Mouse (Mus musculus) hindbrain, embryonic 11.5 days (tissue): ENCODE results near the gene Wnk2. TPM values are rescaled to one million over a fixed set of nuclear protein-coding genes. Genes with fewer than 3 reads are reported as not detected.

Source experiments
- ATAC-seq: fragments of 200-750 bp; cut with Nextera tagmentation; 2 replicates; pipeline ENCODE4 v1.8.0; 2017; ENCODE audit warnings: mild to moderate bottlenecking, moderate TSS enrichment, moderate library complexity; ENCODE audit not compliant: low FRiP score
- DNase-seq: peaks from one replicate; pipeline ENCODE4 v3.0.0-alpha.2; 2015; ENCODE audit warnings: low spot score
- H3K27ac ChIP-seq: fragments of 300-500 bp; sonication (generic); 2 replicates; pipeline ENCODE4 v1.5.1; 2014; ENCODE audit warnings: mild to moderate bottlenecking, low read depth, low read length
- H3K27me3 ChIP-seq: fragments of 300-500 bp; sonication (generic); 2 replicates; pipeline ENCODE4 v1.6.1; 2014; ENCODE audit warnings: mild to moderate bottlenecking, low read length, moderate library complexity, mixed read lengths; ENCODE audit not compliant: control insufficient read depth, insufficient read depth
- H3K36me3 ChIP-seq: fragments of 300-500 bp; sonication (generic); 2 replicates; pipeline ENCODE4 v1.6.1; 2014; ENCODE audit warnings: mild to moderate bottlenecking, low read length, moderate library complexity, mixed read lengths; ENCODE audit not compliant: control insufficient read depth, insufficient read depth
- H3K4me1 ChIP-seq: fragments of 300-500 bp; sonication (generic); replicated peaks from 2 replicates; pipeline ENCODE4 v1.6.1; 2014; ENCODE audit warnings: low read length, mixed read lengths; ENCODE audit not compliant: control insufficient read depth, insufficient read depth
- H3K4me2 ChIP-seq: fragments of 300-500 bp; sonication (generic); replicated peaks from 2 replicates; pipeline ENCODE4 v1.6.1; 2014; ENCODE audit warnings: mild to moderate bottlenecking, low read depth, low read length
- H3K4me3 ChIP-seq: fragments of 300-500 bp; sonication (generic); 2 replicates; pipeline ENCODE4 v1.5.1; 2014; ENCODE audit warnings: low read depth, low read length
- H3K9ac ChIP-seq: fragments of 300-500 bp; sonication (generic); 2 replicates; pipeline ENCODE4 v1.6.1; 2014; ENCODE audit warnings: low read depth, low read length
- H3K9me3 ChIP-seq: fragments of 300-500 bp; sonication (generic); 2 replicates; pipeline ENCODE4 v1.6.1; 2016; ENCODE audit warnings: low read length; ENCODE audit not compliant: control insufficient read depth
- WGBS: fragments of 180-500 bp; shearing (Covaris S2); extraction: QIAGEN DNeasy Blood & Tissue Kit; methylation state at CpG from one replicate; pipeline ENCODE4 v1.1.7; 2014; 5-methylcytosine and 5-hydroxymethylcytosine counted together
- polyA plus RNA-seq: library from polyadenylated mRNA; unstranded; fragments of >200 nt; fragmentation: Nextera tagmentation; extraction: Ambion mirVana; gene quantifications from 2 replicates; pipeline ENCODE4 v1.2.1, GENCODE M21; 2014

Gene Wnk2
- polyA plus RNA-seq, 1 experiment from 2014 or later: 11.0 TPM

DNA sequence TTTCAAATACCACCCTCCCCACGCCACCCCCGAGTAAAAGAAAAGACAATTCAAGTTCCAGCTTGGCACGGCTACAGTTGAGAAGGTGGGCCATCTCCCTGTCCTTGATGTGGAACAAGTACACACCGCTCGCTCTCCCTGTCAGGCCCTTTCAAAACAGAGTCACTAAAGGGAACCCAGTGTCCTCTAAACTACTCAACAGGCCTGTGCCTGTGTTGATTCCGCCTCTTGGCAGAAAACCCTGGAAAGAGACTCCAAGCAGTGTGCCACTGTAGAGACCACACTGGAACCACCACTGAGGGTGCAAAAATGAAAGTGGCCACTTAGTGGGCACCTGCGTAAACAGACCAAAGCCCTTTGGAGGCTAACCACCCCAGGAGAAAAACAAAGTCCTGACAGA lies 4.5 kb downstream of the Wnk2 start:
- H3K4me2 ChIP-seq: no peak overlapping the region
- no peaks in the 10 kb centered on the region for H3K36me3 ChIP-seq
- H3K9me3 ChIP-seq: no peaks in the 10 kb centered on the region
- H3K4me3 ChIP-seq: no peak overlapping the region
- 91% methylated on average over 7 of the region's 7 CpGs for WGBS
- no peak overlapping the region for H3K27ac ChIP-seq
- no peak for DNase-seq
- peaks cover 7% of the 10 kb centered on the region for H3K27me3 ChIP-seq
- H3K9ac ChIP-seq: no peak overlapping the region
- ATAC-seq: no peak
- peaks cover 3% of the 10 kb centered on the region; the same call in 1 of the 2 replicates for H3K4me1 ChIP-seq

DNA sequence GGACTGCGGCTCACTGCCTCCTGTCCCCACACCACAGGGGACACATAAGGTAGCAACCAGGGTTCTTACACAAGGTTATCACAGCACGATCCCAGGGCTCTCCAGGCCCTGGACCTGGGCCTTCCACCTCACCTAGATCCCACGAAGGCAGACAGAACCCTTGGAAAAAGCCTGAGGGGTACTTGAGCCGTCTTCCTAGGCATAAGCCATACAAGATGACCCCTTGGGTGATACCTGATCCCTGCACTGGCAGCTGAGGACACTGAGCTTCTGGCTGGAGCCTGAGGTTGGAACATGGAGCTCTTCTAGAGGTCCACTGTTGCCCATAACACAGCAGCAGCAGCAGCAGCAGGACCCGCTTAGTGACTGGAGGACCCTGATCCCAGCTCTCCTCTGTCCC lies 5.4 kb downstream of the Wnk2 start:
- DNase-seq: no peak
- Histone ChIP-seq H3K4me2 (no peak overlapping the region), H3K4me3 (no peak overlapping the region), H3K36me3 (no peaks in the 10 kb centered on the region), H3K27ac (no peak overlapping the region), H3K27me3 (peaks cover 4% of the 10 kb centered on the region; the same call in 1 of the 2 replicates), H3K9me3 (no peaks in the 10 kb centered on the region), H3K9ac (no peak overlapping the region), H3K4me1 (peaks cover 3% of the 10 kb centered on the region; the same call in 1 of the 2 replicates)
- 85% methylated on average over 5 of the region's 5 CpGs for WGBS
- no peak for ATAC-seq

DNA sequence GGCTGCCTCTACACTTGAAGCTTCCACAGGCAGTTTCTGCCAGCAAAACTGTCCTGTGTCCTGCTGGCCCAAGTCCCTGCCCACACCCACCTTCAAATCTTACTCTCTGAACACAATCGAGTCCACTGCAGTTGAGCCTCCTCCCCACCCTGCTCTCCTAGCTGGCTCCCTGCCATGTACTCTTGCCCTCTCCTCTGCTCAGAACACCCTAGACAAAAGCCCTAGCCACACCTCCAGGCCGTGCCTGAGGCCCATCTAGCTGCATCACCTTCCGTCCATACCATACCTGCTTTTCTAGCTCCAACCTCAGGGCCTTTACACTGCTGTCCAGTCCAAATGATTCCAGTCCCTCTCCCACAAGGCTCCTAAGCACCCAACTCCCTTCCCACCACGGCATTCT lies 7.2 kb downstream of the Wnk2 start:
- H3K4me1 ChIP-seq: no peaks in the 10 kb centered on the region

DNA sequence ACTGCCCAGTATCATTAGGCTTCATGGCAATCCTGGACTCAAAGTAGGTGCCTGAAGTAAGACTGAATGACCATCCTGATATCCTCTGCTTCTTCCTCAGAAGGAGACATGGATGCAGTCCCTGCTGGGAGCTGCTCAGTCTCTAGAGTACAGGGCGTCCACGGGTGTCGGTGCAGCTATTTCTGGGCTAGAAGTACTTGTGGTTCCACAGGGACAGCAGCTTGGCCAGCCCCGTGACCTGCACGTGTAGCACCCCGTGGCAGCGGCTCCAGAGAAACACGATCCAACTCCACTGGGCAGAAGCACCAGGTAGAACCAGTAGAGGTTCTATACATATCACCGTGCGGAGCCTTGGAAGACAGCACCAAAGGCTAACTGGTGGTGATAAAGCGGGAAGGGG lies 13.3 kb downstream of the Wnk2 start:
- H3K27me3 ChIP-seq: no peaks in the 10 kb centered on the region
- ATAC-seq (no peak), DNase-seq (no peak)
- no peaks in the 10 kb centered on the region for H3K9me3 ChIP-seq
- 94% methylated on average over 11 of the region's 11 CpGs for WGBS
- H3K9ac ChIP-seq: no peak overlapping the region
- H3K27ac ChIP-seq: no peak overlapping the region
- H3K4me1 ChIP-seq: peaks cover 13% of the 10 kb centered on the region
- H3K4me2 ChIP-seq: no peak overlapping the region
- H3K36me3 ChIP-seq: no peaks in the 10 kb centered on the region
- no peak overlapping the region for H3K4me3 ChIP-seq

More for the DNA sequence above, 7.2 kb downstream of the Wnk2 start:
- Histone ChIP-seq H3K9me3 (no peaks in the 10 kb centered on the region), H3K36me3 (no peaks in the 10 kb centered on the region), H3K4me3 (no peak overlapping the region), H3K27ac (no peak overlapping the region), H3K4me2 (no peak overlapping the region), H3K9ac (no peak overlapping the region), H3K27me3 (no peaks in the 10 kb centered on the region)
- ATAC-seq: no peak
- WGBS: 76% methylated on average over 4 of the region's 4 CpGs
- DNase-seq: no peak

DNA sequence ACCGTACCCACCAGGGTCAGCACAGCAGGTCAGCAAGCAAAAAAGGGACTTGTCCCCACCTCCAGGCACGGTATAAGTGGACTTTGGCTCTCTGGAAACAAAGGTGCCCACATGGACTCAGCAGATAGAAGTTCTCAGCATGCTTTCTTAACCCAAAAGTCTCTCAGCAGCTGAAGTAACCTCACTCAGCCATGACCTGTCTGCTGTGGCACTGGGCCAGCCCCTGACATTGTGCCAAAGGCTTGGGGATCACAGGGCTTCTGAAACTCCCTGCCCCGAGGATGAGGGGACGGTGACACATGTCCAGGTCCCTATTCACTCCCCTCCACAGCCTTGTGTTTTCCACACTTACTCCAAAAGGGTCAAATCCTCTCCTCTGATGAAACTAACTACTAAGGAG lies 14.7 kb downstream of the Wnk2 start:
- WGBS: 81% methylated on average over 4 of the region's 4 CpGs
- no peak overlapping the region for H3K4me3 ChIP-seq
- ATAC-seq (no peak), DNase-seq (no peak)
- no peak overlapping the region for H3K9ac ChIP-seq
- no peaks in the 10 kb centered on the region for H3K27me3 ChIP-seq
- H3K27ac ChIP-seq: no peak overlapping the region
- H3K9me3 ChIP-seq: no peaks in the 10 kb centered on the region
- no peak overlapping the region for H3K4me2 ChIP-seq
- H3K4me1 ChIP-seq: peaks cover 17% of the 10 kb centered on the region
- H3K36me3 ChIP-seq: no peaks in the 10 kb centered on the region

DNA sequence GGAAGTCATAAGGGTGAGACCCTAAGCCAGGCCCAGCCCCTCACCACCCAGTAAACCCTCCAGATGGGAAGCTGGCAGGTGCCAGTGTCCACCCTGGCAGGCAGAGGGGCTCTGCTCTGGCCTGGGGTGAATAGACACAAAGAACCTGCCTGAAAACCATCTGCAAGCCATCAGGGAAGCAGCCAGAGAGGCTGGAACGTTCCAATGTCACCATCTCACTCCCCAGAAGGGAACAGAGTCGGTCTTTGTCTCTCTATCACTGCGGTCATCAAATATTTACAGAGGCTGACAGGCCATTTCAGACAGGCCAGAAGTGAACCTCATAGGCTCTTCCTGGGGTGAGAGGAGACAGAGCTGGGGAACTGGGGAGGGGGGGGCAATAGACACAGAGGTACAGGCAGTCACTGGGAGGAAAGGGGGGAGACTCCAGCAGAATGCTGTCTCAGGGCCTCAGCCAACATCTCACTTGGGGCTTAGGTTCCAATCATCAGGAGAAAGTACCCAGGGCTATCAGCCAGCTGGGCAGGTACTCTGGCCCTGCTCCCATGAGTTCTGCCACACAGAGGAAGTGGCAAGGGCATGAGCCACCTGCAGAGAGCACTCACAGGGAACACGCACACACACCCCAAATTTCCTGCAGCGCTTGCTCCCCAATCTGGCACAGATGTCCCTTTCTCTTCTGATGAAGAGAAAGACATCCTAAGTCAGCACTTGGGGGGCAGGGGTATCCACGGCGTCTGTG lies 15.7 kb downstream of the Wnk2 start:
- H3K4me3 ChIP-seq: no peak overlapping the region
- no peak for ATAC-seq
- H3K9me3 ChIP-seq: no peaks in the 10 kb centered on the region
- no peak for DNase-seq
- peaks cover 20% of the 10 kb centered on the region for H3K4me1 ChIP-seq
- 76% methylated on average over 7 of the region's 7 CpGs for WGBS
- H3K36me3 ChIP-seq: no peaks in the 10 kb centered on the region; the same call in 1 of the 2 replicates
- H3K9ac ChIP-seq: no peak overlapping the region
- H3K27ac ChIP-seq: peak overlapping the region; percentile 67
- H3K4me2 ChIP-seq: no peak overlapping the region
- H3K27me3 ChIP-seq: no peaks in the 10 kb centered on the region

DNA sequence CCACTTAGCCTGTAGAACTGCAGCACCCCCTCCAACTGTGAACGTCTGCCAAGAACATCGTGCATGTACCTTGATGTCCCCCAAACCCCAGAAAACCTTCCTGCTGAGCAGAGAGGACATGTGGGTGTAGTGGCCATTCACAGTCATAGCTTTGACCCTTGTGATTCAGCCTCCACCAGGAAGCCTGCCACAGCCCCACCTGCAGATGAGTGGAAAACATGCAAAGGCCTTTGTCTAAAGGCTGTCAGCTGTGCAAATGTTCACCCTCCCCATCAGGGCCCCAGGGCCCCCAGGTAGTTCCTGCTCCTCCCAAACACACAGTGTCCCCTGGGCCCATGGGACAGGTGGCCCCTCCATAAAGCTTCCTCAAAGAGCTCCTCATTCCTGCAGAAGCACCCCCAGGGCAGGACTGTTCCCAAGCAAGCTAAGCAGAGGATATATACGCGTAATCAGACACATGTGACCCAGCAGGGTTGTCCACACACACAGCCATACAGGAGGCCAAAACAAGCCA lies 16.4 kb downstream of the Wnk2 start:
- Histone ChIP-seq H3K27ac (peak overlapping the region; percentile 67), H3K4me3 (no peak overlapping the region), H3K36me3 (no peaks in the 10 kb centered on the region; the same call in 1 of the 2 replicates), H3K27me3 (no peaks in the 10 kb centered on the region), H3K4me1 (peaks cover 20% of the 10 kb centered on the region), H3K9me3 (no peaks in the 10 kb centered on the region), H3K9ac (no peak overlapping the region), H3K4me2 (no peak overlapping the region)
- ATAC-seq (no peak; the same call in 1 of the 2 replicates), DNase-seq (no peak)
- WGBS: 81% methylated on average over 4 of the region's 4 CpGs

DNA sequence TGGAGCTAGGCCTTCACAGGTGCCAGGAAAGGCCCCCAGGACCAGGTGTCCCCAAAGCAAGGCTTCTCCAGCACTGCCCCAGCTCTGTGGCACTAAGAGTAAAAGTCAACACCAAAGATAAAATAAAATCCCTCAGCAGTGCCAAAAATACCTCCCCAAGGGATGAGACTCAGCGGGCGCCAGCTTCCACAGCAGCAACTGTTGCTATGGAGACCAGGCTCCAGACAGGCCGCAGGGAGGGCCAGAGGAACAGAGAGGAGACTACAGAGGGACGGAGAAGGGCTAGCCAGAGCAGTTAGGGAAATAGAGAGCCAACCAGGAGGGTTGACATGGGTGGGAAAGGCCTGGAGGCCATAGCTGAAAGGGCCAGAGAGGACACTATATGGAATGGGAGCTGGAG lies 18.0 kb downstream of the Wnk2 start:
- Histone ChIP-seq H3K4me2 (no peak overlapping the region), H3K27me3 (no peaks in the 10 kb centered on the region), H3K9ac (no peak overlapping the region), H3K4me1 (peaks cover 20% of the 10 kb centered on the region), H3K9me3 (no peaks in the 10 kb centered on the region), H3K36me3 (no peaks in the 10 kb centered on the region; the same call in 1 of the 2 replicates), H3K4me3 (no peak overlapping the region), H3K27ac (peak overlapping the region; percentile 17; the same call in 1 of the 2 replicates)
- 6% methylated on average over 4 of the region's 4 CpGs for WGBS
- ATAC-seq (peak; percentile 30; the same call in 1 of the 2 replicates), DNase-seq (peak; percentile 39)

DNA sequence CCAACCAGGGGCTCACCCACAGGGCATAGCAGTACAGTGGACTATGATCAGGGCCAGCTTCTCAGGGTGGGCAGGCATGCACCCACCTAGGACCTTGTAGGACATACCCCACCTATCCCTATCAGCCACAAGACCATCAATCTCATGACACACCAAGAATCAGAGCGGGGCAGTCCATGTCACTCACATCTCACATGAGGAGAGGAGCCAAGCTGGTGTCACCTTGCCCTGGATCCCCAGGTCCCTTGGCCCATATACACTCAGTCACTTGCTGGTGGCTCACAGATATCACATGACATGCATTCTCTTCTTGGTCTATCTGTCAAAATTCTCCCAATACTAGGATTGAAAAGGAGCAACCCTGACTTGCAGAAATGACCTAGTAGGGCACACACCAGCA lies 18.7 kb downstream of the Wnk2 start:
- Histone ChIP-seq H3K4me2 (no peak overlapping the region), H3K9me3 (no peaks in the 10 kb centered on the region), H3K9ac (no peak overlapping the region), H3K4me3 (no peak overlapping the region), H3K36me3 (no peaks in the 10 kb centered on the region; the same call in 1 of the 2 replicates), H3K4me1 (peaks cover 20% of the 10 kb centered on the region), H3K27ac (no peak overlapping the region), H3K27me3 (no peaks in the 10 kb centered on the region)
- WGBS: 91% methylated on average over 1 of the region's 1 CpGs
- ATAC-seq (no peak), DNase-seq (no peak)
